Mouse (Mus musculus): ENCODE measurements at regions not wholly inside any gene's neighbourhood (a gene's known extent, or its start where the extent isn't known, plus 50 kb on each side); places are given as distances from the start of the nearest gene placed in this dataset.
A peak's percentile ranks its signal among the peaks of the same experiment; 100 is the strongest.

- peak in 1 of 2 experiments; percentile 2 for DNase-seq (ENCODE audit: low spot score in 2 of 2)
Measured at GRCm38 (mm10) chrX:97141170-97142085, 69.0 kb downstream of the Pgr15l start.

- DNase-seq (ENCODE audit: low spot score in 2 of 2) = no peak
Measured at GRCm38 (mm10) chrX:97142237-97142636, 69.8 kb downstream of the Pgr15l start.

GRCm38 (mm10) chrX:97156155-97156554 lies 83.8 kb downstream of the Pgr15l start:
- no peak for DNase-seq (ENCODE audit: low spot score in 2 of 2)

Measured in right cerebral cortex, adult 2 months (tissue).